Mouse (Mus musculus) limb, embryonic 10.5 days (tissue): ENCODE data around the gene Mark4. TPM values are rescaled to one million over a fixed set of nuclear protein-coding genes. Genes with fewer than 3 reads are reported as not detected.

Experiments
- DNase-seq: peaks from one replicate; pipeline ENCODE4 v3.0.0-alpha.2; 2017; ENCODE audit warnings: low spot score
- H3K27ac ChIP-seq: fragments of 300-500 bp; sonication (generic); 2 replicates; pipeline ENCODE4 v1.5.1; 2016; ENCODE audit warnings: mild to moderate bottlenecking
- H3K27me3 ChIP-seq: fragments of 300-500 bp; sonication (generic); 2 replicates; pipeline ENCODE4 v1.6.1; 2016; ENCODE audit warnings: low read depth, mild to moderate bottlenecking; ENCODE audit not compliant: poor library complexity, severe bottlenecking
- H3K36me3 ChIP-seq: fragments of 300-500 bp; sonication (generic); 2 replicates; pipeline ENCODE4 v1.6.1; 2016; ENCODE audit warnings: mild to moderate bottlenecking, moderate library complexity
- H3K4me1 ChIP-seq: fragments of 300-500 bp; sonication (generic); 2 replicates; pipeline ENCODE4 v1.6.1; 2016
- H3K4me3 ChIP-seq: fragments of 300-500 bp; sonication (generic); 2 replicates; pipeline ENCODE4 v1.5.1; 2016; ENCODE audit warnings: mild to moderate bottlenecking, moderate library complexity
- H3K9me3 ChIP-seq: fragments of 300-500 bp; sonication (generic); replicated peaks from 2 replicates; pipeline ENCODE4 v1.6.1; 2016; ENCODE audit warnings: mild to moderate bottlenecking
- whole genome bisulfite sequencing: fragments of 180-500 bp; shearing (Covaris S2); methylation state at CpG from one replicate; pipeline ENCODE4 v1.1.7; 2016; 5-methylcytosine and 5-hydroxymethylcytosine counted together
- polyA plus RNA-seq: library from polyadenylated mRNA; unstranded; fragments of >200 nt; fragmentation: Nextera tagmentation; extraction: Ambion mirVana; gene quantifications from 2 replicates; pipeline ENCODE4 v1.2.1, GENCODE M21; 2016

Gene Mark4
- polyA plus RNA-seq, 1 experiment from 2014 or later = 8.0 TPM

- Histone ChIP-seq H3K36me3 (no peaks in the 10 kb centered on the region; the same call in 1 of the 2 replicates), H3K27ac (no peak overlapping the region), H3K4me3 (no peak overlapping the region), H3K27me3 (peaks cover 84% of the 10 kb centered on the region), H3K9me3 (peaks cover 5% of the 10 kb centered on the region), H3K4me1 (peaks cover 26% of the 10 kb centered on the region)
- DNase-seq = no peak
- 79% methylated on average over 4 of the region's 4 CpGs for WGBS
These were observed 57.7 kb downstream of the Mark4 start for GRCm38 (mm10) chr7:19400946-19401345.

- 4% methylated on average over 27 of the region's 27 CpGs for WGBS
These were observed 58.9 kb downstream of the Mark4 start for GRCm38 (mm10) chr7:19399496-19400280.

GRCm38 (mm10) chr7:19394484-19394883 is 64.1 kb downstream of the Mark4 start:
- Histone ChIP-seq H3K4me3 (no peak overlapping the region), H3K27ac (no peak overlapping the region), H3K27me3 (peaks cover 19% of the 10 kb centered on the region), H3K9me3 (no peaks in the 10 kb centered on the region), H3K36me3 (peaks cover 64% of the 10 kb centered on the region), H3K4me1 (peaks cover 6% of the 10 kb centered on the region)
- 90% methylated on average over 8 of the region's 8 CpGs for WGBS
- no peak for DNase-seq

More at GRCm38 (mm10) chr7:19399496-19400280, 58.9 kb downstream of the Mark4 start:
- peak overlapping the region; percentile 46 for H3K27ac ChIP-seq
- peak; percentile 62 for DNase-seq
- H3K4me3 ChIP-seq = peak overlapping the region; percentile 48
- peaks cover 12% of the 10 kb centered on the region for H3K36me3 ChIP-seq
- H3K4me1 ChIP-seq = peaks cover 20% of the 10 kb centered on the region
- peaks cover 5% of the 10 kb centered on the region for H3K9me3 ChIP-seq
- H3K27me3 ChIP-seq = peaks cover 71% of the 10 kb centered on the region

GRCm38 (mm10) chr7:19388699-19389413 is 69.8 kb downstream of the Mark4 start:
- Histone ChIP-seq H3K4me3 (no peak overlapping the region), H3K36me3 (peaks cover 99% of the 10 kb centered on the region), H3K4me1 (no peaks in the 10 kb centered on the region), H3K27me3 (no peaks in the 10 kb centered on the region), H3K9me3 (no peaks in the 10 kb centered on the region), H3K27ac (no peak overlapping the region)
- no peak for DNase-seq
- 90% methylated on average over 10 of the region's 10 CpGs for WGBS

GRCm38 (mm10) chr7:19383708-19384107 is 74.9 kb downstream of the Mark4 start:
- Histone ChIP-seq H3K27me3 (no peaks in the 10 kb centered on the region), H3K36me3 (peaks cover 52% of the 10 kb centered on the region), H3K4me3 (peak overlapping the region; percentile 95), H3K9me3 (no peaks in the 10 kb centered on the region), H3K4me1 (peaks cover 14% of the 10 kb centered on the region), H3K27ac (no peak overlapping the region)
- WGBS = 87% methylated on average over 9 of the region's 9 CpGs
- DNase-seq = no peak

GRCm38 (mm10) chr7:19382166-19382541 is 76.5 kb downstream of the Mark4 start:
- under 1% methylated on average over 37 of the region's 37 CpGs for WGBS
- H3K4me3 ChIP-seq = peak overlapping the region; percentile 95
- no peaks in the 10 kb centered on the region for H3K27me3 ChIP-seq
- peaks cover 45% of the 10 kb centered on the region for H3K36me3 ChIP-seq
- no peaks in the 10 kb centered on the region for H3K9me3 ChIP-seq
- peak overlapping the region; percentile 81 for H3K27ac ChIP-seq
- DNase-seq = no peak
- H3K4me1 ChIP-seq = peaks cover 14% of the 10 kb centered on the region

GRCm38 (mm10) chr7:19381377-19382165 is 77.0 kb downstream of the Mark4 start, which contains the start of gene Ercc2:
Gene Ercc2 (plus strand): TSS chr7:19382010.
- H3K36me3 ChIP-seq = peaks cover 39% of the 10 kb centered on the region
- H3K4me3 ChIP-seq = peak within 1 kb of the TSS; percentile 95
- H3K27me3 ChIP-seq = no peaks in the 10 kb centered on the region
- peak; percentile 99 for DNase-seq
- 7% methylated on average over 48 of the region's 48 CpGs for WGBS
- peaks cover 14% of the 10 kb centered on the region for H3K4me1 ChIP-seq
- no peaks in the 10 kb centered on the region for H3K9me3 ChIP-seq
- H3K27ac ChIP-seq = peak within 1 kb of the TSS; percentile 81

- H3K27me3 ChIP-seq = no peaks in the 10 kb centered on the region
- WGBS = 67% methylated on average over 8 of the region's 8 CpGs
- H3K4me3 ChIP-seq = no peak overlapping the region
- no peak overlapping the region for H3K27ac ChIP-seq
- DNase-seq = no peak
- peaks cover 16% of the 10 kb centered on the region for H3K36me3 ChIP-seq
- peaks cover 6% of the 10 kb centered on the region for H3K4me1 ChIP-seq
- no peaks in the 10 kb centered on the region for H3K9me3 ChIP-seq
These were observed 80.6 kb downstream of the Mark4 start for GRCm38 (mm10) chr7:19378049-19378448.

- H3K9me3 ChIP-seq = no peaks in the 10 kb centered on the region
- H3K4me3 ChIP-seq = no peak overlapping the region
- H3K4me1 ChIP-seq = no peaks in the 10 kb centered on the region
- H3K27ac ChIP-seq = no peak overlapping the region
- DNase-seq = no peak
- H3K36me3 ChIP-seq = peaks cover 16% of the 10 kb centered on the region
- H3K27me3 ChIP-seq = no peaks in the 10 kb centered on the region
- WGBS = 87% methylated on average over 4 of the region's 4 CpGs
These were observed 82.6 kb downstream of the Mark4 start for GRCm38 (mm10) chr7:19376019-19376418.

- H3K36me3 ChIP-seq = peaks cover 16% of the 10 kb centered on the region
- WGBS = 75% methylated on average over 18 of the region's 18 CpGs
These were observed 83.3 kb downstream of the Mark4 start for GRCm38 (mm10) chr7:19375368-19375767.

More at GRCm38 (mm10) chr7:19375368-19375767, 83.3 kb downstream of the Mark4 start:
- no peak for DNase-seq
- Histone ChIP-seq H3K27ac (no peak overlapping the region), H3K27me3 (peaks cover 3% of the 10 kb centered on the region), H3K9me3 (no peaks in the 10 kb centered on the region), H3K4me1 (no peaks in the 10 kb centered on the region), H3K4me3 (no peak overlapping the region)
